Mouse (Mus musculus) heart, embryonic 15.5 days (tissue): ENCODE measurements at regions not wholly inside any gene's neighbourhood (a gene's known extent, or its start where the extent isn't known, plus 50 kb on each side); places are given as distances from the start of the nearest gene placed in this dataset.
"Not testable (repeated sequence)": the region's sequence is repeated elsewhere in the genome, so short reads cannot be mapped to it uniquely, and the experiment has no call there.

ENCODE experiments used
- ATAC-seq: fragments of 200-750 bp; cut with Nextera tagmentation; replicated peaks from 2 replicates; pipeline ENCODE4 v1.8.0; 2017; ENCODE audit warnings: low read depth, moderate TSS enrichment; ENCODE audit not compliant: insufficient number of reproducible peaks, insufficient read depth, low FRiP score
- H3K27ac ChIP-seq: fragments of 300-500 bp; sonication (generic); 2 replicates; pipeline ENCODE4 v1.5.1; 2015; ENCODE audit warnings: mild to moderate bottlenecking, inconsistent platforms
- H3K27me3 ChIP-seq: fragments of 300-500 bp; sonication (generic); 2 replicates; pipeline ENCODE4 v1.6.1; 2015; ENCODE audit warnings: inconsistent platforms
- H3K36me3 ChIP-seq: fragments of 300-500 bp; sonication (generic); 2 replicates; pipeline ENCODE4 v1.6.1; 2015; ENCODE audit warnings: mild to moderate bottlenecking, inconsistent platforms
- H3K4me1 ChIP-seq: fragments of 300-500 bp; sonication (generic); replicated peaks from 2 replicates; pipeline ENCODE4 v1.6.1; 2015; ENCODE audit warnings: inconsistent platforms
- H3K4me2 ChIP-seq: fragments of 300-500 bp; sonication (generic); 2 replicates; pipeline ENCODE4 v1.6.1; 2015; ENCODE audit warnings: inconsistent platforms, mild to moderate bottlenecking, moderate library complexity
- H3K4me3 ChIP-seq: fragments of 300-500 bp; sonication (generic); 2 replicates; pipeline ENCODE4 v1.5.1; 2015; ENCODE audit warnings: mild to moderate bottlenecking, inconsistent platforms
- H3K9ac ChIP-seq: fragments of 300-500 bp; sonication (generic); 2 replicates; pipeline ENCODE4 v1.6.1; 2015; ENCODE audit warnings: mild to moderate bottlenecking, inconsistent platforms
- H3K9me3 ChIP-seq: fragments of 300-500 bp; sonication (generic); replicated peaks from 2 replicates; pipeline ENCODE4 v1.6.1; 2016; ENCODE audit warnings: inconsistent platforms
- WGBS: fragments of 180-500 bp; shearing (Covaris S2); methylation state at CpG from one replicate; pipeline ENCODE4 v1.1.7; 2015; ENCODE audit warnings: mixed read lengths; 5-methylcytosine and 5-hydroxymethylcytosine counted together

DNA sequence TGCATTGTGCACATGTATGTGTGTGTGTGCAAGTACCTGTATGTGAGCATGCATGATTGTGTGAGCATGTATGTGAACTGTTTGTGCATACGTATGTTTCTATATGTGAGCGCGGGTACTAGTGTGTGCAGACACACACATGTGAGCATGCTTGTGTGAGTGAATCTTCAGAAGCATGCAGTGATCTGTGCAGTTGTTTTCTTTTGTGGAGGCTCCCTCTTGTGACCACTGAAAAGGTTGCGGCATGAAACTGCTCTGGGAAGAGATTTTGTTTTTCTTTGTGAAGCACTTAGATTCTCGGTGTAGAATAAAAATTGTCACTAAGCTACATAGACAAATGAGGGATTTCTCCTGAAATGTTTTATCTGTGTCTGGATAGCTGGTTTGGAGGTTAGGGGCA lies 189.2 kb upstream of the Rapgef5 start:
- not testable (repeated sequence) for ATAC-seq
- 51% methylated on average over 5 of the region's 5 CpGs for WGBS

DNA sequence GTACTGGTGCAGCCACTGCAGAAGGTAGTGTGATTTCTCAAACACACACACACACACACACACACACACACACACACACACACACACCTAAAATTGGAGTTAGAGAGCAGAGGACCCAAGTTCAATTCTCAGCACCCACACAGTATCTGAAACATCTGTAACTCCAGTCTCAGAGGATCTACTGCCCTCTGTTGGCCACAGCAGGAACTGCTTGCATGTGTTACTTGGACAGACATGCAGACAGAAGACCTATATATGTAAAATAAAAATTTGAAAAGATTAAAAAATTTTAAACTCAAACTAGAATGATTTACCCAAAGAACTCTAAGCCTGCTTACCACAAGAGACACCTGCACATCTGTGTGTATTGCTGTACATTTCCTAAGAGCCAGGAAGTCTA lies 185.9 kb upstream of the Rapgef5 start:
- Histone ChIP-seq H3K9me3 (no peaks in the 10 kb centered on the region), H3K4me2 (no peak overlapping the region), H3K27ac (no peak overlapping the region), H3K36me3 (no peaks in the 10 kb centered on the region), H3K4me3 (no peak overlapping the region), H3K9ac (no peak overlapping the region), H3K4me1 (no peaks in the 10 kb centered on the region), H3K27me3 (no peaks in the 10 kb centered on the region)
- ATAC-seq: no peak

More for the DNA sequence above, 189.2 kb upstream of the Rapgef5 start:
- H3K27ac ChIP-seq, H3K4me2 ChIP-seq, H3K4me3 ChIP-seq, H3K9me3 ChIP-seq, H3K27me3 ChIP-seq, H3K9ac ChIP-seq, H3K4me1 ChIP-seq, H3K36me3 ChIP-seq: not testable (repeated sequence)

DNA sequence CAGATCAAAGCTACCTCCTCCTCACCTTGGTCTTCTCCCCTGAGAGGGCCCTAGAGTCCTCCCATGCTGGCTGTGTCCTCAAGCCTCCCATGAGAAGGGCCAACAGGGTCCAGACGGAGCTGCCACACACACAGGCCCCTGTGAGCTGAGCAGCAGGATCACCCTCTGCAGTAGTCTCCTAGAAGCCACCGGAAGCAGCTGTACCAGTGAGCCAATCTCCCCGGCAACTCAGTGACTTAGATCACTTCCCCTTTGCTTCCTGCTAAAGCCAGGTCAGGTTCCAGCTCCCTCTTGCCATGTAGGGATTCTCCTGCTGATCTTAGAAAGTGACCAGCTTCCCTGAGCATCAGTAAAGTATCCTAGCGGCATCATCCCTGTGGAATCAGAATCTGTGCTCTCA lies 179.4 kb upstream of the Rapgef5 start:
- Histone ChIP-seq H3K36me3 (no peaks in the 10 kb centered on the region), H3K4me1 (no peaks in the 10 kb centered on the region), H3K4me2 (no peak overlapping the region), H3K4me3 (no peak overlapping the region), H3K27me3 (no peaks in the 10 kb centered on the region), H3K27ac (no peak overlapping the region), H3K9me3 (no peaks in the 10 kb centered on the region), H3K9ac (no peak overlapping the region)
- 57% methylated on average over 4 of the region's 4 CpGs for WGBS
- no peak for ATAC-seq

DNA sequence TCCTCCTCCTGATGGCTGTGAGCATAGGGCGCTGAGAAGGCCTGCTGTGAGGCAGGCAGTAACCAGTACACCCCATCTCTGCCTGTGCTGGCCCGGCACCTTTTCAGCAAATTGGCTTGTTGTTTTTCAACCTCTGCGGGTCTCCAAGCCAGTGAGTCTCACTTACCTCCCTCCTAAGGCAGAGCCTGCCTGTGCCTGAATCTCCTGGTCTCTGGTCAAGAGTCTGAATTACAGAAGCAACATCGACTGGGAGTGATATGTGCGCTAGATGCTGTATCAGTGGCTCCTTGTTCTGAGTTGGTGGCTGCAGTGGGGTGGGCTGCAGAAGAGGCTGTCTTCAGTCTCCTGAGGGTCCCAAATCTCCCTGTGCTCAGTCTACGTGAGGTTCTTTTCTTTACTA lies 174.0 kb upstream of the Rapgef5 start:
- Histone ChIP-seq H3K27me3 (no peaks in the 10 kb centered on the region), H3K4me3 (no peak overlapping the region)
- 47% methylated on average over 6 of the region's 6 CpGs for WGBS

DNA sequence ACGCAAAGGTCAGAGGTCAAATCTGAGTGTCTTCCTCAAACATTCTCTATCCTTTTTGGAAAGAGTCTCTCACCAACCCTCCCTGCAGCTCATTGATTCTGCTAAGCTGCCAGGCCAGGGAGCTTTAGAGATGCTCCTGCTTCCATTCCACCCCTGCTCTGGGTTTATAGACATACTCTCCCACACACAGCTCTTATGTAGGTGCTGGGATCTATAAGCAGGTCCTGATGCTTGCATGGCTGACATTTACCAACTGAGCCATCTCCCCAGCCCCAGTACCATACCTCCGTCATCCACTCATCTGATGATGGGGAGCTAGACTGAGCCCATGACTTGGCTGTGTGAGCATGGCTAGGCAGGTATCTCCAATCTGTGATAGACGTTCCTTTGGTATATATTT lies 173.2 kb upstream of the Rapgef5 start:
- H3K4me2 ChIP-seq: no peak overlapping the region
- peaks cover 5% of the 10 kb centered on the region for H3K4me1 ChIP-seq
- no peaks in the 10 kb centered on the region for H3K27me3 ChIP-seq
- no peaks in the 10 kb centered on the region for H3K9me3 ChIP-seq
- no peak overlapping the region for H3K9ac ChIP-seq
- H3K36me3 ChIP-seq: no peaks in the 10 kb centered on the region
- no peak for ATAC-seq
- H3K27ac ChIP-seq: no peak overlapping the region
- WGBS: 87% methylated on average over 3 of the region's 3 CpGs
- H3K4me3 ChIP-seq: no peak overlapping the region

More for the DNA sequence above, 174.0 kb upstream of the Rapgef5 start:
- H3K27ac ChIP-seq: no peak overlapping the region
- no peak for ATAC-seq
- no peak overlapping the region for H3K4me2 ChIP-seq
- peaks cover 5% of the 10 kb centered on the region for H3K4me1 ChIP-seq
- H3K36me3 ChIP-seq: no peaks in the 10 kb centered on the region
- H3K9ac ChIP-seq: no peak overlapping the region
- H3K9me3 ChIP-seq: no peaks in the 10 kb centered on the region

DNA sequence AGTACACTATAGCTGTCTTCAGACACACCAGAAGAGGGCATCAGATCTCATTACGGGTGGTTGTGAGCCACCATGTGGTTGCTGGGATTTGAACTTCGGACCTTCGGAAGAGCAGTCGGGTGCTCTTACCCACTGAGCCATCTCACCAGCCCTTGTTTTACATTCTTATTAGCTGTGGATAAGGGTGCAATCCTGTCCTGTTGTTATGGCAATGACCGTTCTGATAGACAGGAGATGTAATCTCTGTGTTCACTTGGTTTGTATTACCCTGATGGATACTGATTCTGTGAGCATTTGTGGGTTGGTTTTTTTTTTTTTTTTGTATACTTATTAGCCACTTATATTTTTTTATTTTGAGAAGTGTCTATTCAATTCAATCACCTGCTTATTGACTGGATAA lies 172.7 kb upstream of the Rapgef5 start:
- not testable (repeated sequence) for H3K27ac ChIP-seq, H3K9me3 ChIP-seq, ATAC-seq, H3K27me3 ChIP-seq, H3K36me3 ChIP-seq, H3K4me3 ChIP-seq, H3K4me2 ChIP-seq, H3K4me1 ChIP-seq, H3K9ac ChIP-seq
- 80% methylated on average over 5 of the region's 5 CpGs for WGBS

DNA sequence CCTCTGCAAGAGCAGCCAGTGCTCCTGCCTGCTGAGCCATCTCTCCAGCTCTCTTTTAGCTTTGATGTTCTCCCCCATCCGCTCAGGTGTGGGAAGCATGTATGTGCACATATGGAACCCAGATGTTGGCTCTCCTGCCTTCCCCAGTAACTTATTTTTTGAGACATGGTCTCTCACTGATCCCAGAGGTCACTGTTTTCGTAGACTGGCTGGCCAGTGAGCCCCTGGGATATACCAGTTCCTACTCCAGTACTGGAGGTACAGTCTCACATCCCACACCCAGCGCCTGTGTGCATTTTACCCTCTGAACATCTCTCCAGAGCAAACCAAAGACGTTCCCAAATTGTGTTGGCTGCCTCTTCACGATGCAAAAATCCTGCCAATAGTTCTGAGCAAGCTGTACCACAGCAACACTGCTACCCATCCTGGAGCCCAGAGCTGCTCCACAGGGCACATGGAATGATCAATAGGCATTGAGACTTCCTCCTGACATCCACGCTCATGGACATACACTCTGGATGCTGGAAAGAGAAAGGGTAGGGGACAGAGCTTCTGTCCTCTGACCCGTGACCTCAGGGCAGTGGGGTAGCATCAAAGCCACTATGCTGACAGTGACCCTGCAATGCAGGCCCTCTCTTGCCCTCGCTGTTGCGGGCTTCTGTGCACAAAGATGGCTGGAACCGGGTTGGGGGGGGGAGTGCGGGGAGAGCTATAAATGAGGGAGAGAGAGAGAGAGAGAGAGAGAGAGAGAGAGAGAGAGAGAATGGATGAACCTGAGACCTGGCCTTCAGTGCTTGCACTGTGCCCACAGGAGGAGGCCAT lies 171.8 kb upstream of the Rapgef5 start:
- WGBS: 68% methylated on average over 11 of the region's 11 CpGs
- no peak overlapping the region for H3K4me3 ChIP-seq

DNA sequence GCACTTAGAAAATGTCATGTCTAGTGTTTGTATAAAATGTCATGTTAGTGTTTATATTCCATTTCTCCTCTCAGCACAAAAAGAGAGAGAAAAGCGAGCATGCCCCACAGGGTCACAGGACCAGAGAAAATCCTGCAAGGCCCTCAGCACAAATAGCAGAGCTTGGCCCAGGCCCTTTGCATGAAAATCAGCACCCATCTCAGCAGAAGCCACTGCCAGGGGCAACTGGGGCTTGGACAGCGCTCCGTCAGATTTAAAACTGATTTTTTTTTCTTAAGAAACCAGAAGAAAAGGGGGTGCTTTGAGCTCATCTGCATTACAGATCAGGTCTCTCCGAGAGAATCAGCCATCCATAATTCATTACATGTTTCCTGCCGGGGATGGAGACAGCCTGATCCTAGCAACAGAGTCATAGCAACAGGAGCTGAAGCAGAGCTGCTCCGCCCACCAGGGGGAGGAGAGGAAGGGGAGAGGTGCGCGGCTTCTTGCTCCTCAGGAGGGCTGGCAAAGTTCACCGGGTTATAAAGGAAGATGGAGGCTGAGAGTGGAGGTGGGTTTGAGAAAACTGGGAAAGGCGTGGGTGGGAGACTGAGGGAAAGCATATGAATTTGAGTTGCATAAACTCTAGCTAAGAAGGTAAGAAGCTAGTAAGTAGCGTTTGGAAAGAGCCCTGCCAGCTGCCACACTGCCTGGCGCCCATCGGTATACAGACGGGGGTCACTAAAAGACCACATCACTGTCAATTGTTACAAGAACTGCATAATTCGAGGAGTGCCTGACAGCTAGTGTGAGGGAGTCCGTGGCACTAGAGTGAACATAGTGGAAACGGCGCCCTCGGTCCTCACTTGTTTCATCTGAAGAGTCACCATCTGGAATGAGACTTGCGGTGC lies 170.9 kb upstream of the Rapgef5 start:
- H3K27ac ChIP-seq: no peak overlapping the region
- ATAC-seq: no peak
- no peaks in the 10 kb centered on the region for H3K9me3 ChIP-seq
- no peak overlapping the region for H3K4me2 ChIP-seq
- no peak overlapping the region for H3K4me3 ChIP-seq
- WGBS: 30% methylated on average over 20 of the region's 20 CpGs
- H3K9ac ChIP-seq: no peak overlapping the region
- no peaks in the 10 kb centered on the region for H3K36me3 ChIP-seq
- H3K4me1 ChIP-seq: peaks cover 5% of the 10 kb centered on the region
- no peaks in the 10 kb centered on the region for H3K27me3 ChIP-seq

More for the DNA sequence above, 171.8 kb upstream of the Rapgef5 start:
- no peak for ATAC-seq
- H3K9me3 ChIP-seq: no peaks in the 10 kb centered on the region
- no peak overlapping the region for H3K9ac ChIP-seq
- H3K4me1 ChIP-seq: peaks cover 5% of the 10 kb centered on the region
- H3K27me3 ChIP-seq: no peaks in the 10 kb centered on the region
- H3K36me3 ChIP-seq: no peaks in the 10 kb centered on the region
- no peak overlapping the region for H3K27ac ChIP-seq
- no peak overlapping the region for H3K4me2 ChIP-seq

DNA sequence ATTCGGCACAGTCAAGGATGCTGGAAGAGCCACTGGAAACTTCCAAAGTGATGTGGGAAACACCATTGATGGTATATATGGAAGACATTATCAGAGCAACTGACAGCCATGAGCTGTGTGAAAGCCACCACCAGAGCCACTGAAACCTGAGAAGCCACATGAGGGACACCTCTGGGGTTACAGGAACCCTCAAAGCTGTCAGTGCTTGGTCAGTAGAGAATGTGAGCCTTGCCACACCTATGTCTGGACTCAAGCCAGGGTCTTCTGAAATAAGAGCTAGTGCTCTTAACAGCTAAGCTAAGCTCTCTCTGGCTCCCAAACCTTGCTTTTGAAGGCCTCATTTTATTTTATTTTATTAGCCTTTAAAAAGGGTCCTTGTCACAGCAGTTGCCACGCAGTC lies 170.2 kb upstream of the Rapgef5 start:
- Histone ChIP-seq H3K4me3 (no peak overlapping the region), H3K9me3 (no peaks in the 10 kb centered on the region), H3K4me1 (peaks cover 7% of the 10 kb centered on the region), H3K9ac (no peak overlapping the region), H3K4me2 (no peak overlapping the region), H3K36me3 (no peaks in the 10 kb centered on the region), H3K27me3 (no peaks in the 10 kb centered on the region), H3K27ac (no peak overlapping the region)
- no peak for ATAC-seq
- WGBS: 73% methylated on average over 2 of the region's 2 CpGs

DNA sequence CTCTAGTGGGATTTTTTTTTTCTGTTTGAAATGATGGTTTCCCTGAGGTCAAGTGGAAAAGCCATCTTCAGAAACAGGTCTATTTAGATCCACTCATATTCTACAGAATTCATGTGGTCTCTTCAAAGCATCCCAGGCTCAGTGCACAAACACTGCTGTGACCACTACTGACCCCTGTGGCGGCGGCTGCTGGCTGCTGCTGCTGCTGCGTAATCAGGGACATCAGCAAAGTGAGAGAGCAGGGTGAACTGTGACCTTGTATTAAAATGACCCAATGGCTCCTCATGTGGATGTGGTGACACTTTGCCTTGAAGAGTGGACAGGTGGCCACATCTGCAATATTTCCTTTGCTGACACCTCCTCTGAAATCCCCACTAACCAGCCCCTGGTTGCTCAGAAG lies 169.1 kb upstream of the Rapgef5 start:
- Histone ChIP-seq H3K27me3 (no peaks in the 10 kb centered on the region), H3K4me2 (no peak overlapping the region), H3K36me3 (no peaks in the 10 kb centered on the region), H3K4me1 (peaks cover 7% of the 10 kb centered on the region), H3K9me3 (no peaks in the 10 kb centered on the region), H3K9ac (no peak overlapping the region), H3K27ac (no peak overlapping the region), H3K4me3 (no peak overlapping the region)
- no peak for ATAC-seq
- WGBS: 47% methylated on average over 3 of the region's 3 CpGs

DNA sequence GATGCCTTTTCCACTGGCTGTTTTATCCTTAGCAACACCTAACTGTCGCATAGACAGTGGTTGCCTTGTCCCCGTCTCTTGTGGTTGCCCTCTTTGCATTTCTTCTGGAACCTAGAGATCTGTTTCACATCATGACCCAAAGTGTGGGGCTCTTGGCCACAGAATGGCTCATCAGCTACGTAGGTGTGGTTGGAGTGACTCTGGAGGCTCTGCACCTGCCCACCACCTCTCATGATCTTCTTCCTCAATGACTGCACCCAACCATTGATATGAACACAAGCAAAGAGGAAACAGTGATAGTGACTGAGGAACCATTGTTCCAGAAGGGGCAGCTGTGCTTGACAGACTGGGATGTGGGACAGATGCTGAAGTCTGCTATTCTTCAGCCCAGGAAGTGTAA lies 167.8 kb upstream of the Rapgef5 start:
- no peak overlapping the region for H3K4me2 ChIP-seq
- no peaks in the 10 kb centered on the region for H3K36me3 ChIP-seq
- no peak overlapping the region for H3K27ac ChIP-seq
- no peaks in the 10 kb centered on the region for H3K9me3 ChIP-seq
- H3K27me3 ChIP-seq: no peaks in the 10 kb centered on the region
- WGBS: 80% methylated on average over 3 of the region's 3 CpGs
- no peak overlapping the region for H3K9ac ChIP-seq
- H3K4me3 ChIP-seq: no peak overlapping the region
- no peak for ATAC-seq
- peaks cover 7% of the 10 kb centered on the region for H3K4me1 ChIP-seq
